Mouse (Mus musculus): Measurements from ENCODE around the gene Dcst1. TPM values are rescaled to one million over a fixed set of nuclear protein-coding genes. Genes with fewer than 3 reads are reported as not detected.

Dcst1 gene
- total RNA-seq, 2 experiments from 2014 or later, result not detected

DNA sequence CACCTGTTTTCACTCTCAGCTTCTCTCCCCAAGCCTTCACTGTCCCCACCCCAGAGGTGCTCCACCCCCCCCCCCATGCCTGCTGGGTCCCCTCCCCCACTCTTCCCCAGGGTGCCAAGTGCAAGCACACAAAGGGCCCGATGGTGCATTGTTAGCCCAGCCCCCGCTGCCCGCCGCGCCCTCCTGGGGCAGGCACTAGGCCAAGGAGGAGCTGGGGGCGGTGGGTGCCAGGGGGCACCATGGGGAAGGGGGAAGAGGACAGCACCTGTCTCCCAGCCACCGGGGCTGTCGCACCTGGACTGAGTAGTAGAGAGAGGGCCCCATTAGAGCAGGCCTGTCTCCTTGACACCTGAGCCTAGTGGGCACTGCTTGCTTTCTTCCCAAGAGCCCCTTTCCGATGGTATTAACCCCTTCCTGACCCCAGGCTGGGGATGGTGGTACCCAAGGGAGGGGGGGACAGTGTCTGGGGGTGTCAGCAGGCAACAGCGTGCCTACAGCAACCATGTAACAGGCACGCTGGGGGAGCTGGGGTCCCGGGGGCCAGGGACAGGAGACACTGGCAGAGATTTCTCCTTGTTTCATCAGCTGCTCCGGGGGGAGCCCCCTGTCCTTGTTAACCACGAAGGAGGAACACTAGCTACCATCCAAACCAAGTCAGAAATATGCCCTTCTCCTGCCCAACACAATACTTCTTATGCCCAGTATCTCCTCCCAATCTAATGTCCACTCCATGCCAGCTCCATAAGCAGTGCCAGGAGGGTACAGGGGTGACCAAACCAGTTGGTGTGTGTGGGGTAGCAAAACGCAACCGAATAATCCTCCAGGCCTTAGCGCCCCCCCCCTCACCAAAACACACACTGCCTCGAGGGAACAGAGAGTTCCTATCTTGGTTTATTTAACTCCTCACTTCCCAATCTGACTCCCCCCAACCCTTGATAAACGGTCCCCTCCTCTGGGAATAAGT, 25.9 kb upstream of the Dcst1 start:
- intact Hi-C loops (cut with DNase I), result no loop called here
- peak in 1 of 2 experiments; percentile 62 for DNase-seq (ENCODE audit: extremely low spot score in 1 of 2, low spot score in 2 of 2)

DNA sequence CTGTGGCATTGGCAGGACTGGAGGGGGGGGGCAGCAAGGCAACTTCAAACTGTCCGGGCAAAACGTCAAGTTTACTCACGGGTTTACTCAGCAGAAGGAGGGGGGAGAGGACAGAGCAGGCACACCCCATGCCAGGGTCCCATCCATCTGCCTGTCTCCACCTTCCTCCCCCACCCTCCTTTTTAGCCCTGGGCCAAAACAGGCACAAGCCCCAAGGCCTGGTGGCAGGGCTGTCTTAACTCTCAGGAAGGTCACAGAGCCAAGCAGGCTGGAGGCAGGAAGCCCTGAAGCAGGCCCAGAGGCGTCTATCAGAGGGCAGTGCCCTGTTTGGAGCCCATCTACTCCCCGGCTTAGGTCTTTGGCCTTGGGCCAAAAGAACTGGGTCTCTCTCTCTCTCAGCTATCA, 25.1 kb upstream of the Dcst1 start:
- no peak for DNase-seq (ENCODE audit: extremely low spot score in 1 of 2, low spot score in 2 of 2)
- intact Hi-C loops (cut with DNase I), result no loop called here

DNA sequence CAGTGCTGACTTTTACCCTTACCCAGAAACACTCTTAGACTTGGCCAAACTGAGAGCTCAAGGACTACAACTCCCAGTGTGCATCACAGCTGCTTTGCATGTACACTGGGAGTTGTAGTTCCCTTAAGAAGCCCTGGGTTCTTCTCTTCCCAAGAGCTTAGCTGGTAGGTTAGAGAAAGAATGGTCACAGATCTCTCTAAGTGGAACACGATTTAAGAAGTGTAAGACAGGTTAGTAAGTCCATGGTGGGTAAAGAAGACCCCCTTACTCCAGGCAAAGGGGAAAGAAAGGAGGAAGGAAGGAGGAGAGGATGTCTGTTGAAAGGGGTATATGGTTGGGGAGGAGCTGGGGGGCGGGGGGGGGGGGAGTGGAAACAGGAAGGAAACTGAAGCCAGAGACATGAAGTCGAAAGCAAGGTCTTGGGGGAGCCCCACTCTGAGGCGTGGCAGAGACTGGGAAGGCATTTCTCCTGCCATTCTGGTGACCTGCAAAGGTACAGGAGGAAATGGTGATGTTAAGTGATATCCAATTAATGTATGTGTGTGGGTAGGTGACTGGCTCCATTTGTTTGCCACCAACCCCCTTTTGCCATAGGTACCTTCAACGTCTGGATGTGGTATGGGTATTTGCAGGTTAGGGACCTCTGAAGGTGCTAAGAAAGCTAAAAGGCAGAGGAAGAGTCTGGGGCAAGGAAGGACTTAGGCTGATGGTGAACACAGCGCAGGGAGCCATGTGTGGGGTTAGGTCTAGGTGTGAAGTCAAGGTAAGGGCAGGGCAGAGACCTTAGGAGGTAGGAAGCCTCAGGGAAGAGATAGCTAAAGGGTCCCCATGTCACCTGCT, 24.1 kb upstream of the Dcst1 start:
- no peak for DNase-seq (ENCODE audit: extremely low spot score in 1 of 2, low spot score in 2 of 2)
- intact Hi-C loops (cut with DNase I), result no loop called here

DNA sequence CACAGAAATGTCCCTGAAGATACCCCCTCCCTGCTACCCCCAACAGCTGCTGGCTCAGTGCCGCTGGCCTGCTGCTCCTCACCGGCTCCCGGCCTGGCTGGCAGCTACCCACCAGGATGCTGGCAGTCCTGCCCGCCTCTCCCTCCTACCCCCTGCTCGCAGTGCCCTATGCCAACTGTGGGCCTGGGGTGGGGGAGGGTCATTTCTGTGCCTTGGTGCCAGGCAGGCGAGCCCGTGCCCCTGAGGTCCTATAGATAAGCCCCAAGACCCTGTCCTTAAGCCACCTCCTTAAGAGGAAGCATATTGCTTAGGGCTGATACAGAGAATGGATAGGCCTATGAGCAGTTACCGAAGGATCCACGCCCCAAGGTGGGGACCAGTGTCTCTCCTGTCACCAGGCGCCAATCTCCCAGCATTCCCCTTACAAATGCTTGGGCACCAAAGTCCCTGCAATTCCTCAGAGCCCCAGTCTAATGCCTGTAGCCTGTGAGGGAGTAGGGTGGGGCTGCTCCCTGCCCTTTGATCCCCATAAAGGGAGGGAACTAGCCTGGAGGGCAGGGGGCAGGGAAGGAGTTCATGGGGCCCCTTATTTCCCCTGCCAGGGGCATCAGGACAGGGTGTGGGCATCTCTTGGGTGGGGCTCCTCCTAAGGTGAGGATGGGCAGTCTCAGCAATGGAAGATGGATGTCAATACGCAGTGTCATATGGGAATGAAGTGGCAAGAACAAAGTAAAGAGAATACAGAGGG, 23.3 kb upstream of the Dcst1 start:
- intact Hi-C loops (cut with DNase I), result no loop called here
- peak in 1 of 2 experiments; percentile 74 for DNase-seq (ENCODE audit: extremely low spot score in 1 of 2, low spot score in 2 of 2)

DNA sequence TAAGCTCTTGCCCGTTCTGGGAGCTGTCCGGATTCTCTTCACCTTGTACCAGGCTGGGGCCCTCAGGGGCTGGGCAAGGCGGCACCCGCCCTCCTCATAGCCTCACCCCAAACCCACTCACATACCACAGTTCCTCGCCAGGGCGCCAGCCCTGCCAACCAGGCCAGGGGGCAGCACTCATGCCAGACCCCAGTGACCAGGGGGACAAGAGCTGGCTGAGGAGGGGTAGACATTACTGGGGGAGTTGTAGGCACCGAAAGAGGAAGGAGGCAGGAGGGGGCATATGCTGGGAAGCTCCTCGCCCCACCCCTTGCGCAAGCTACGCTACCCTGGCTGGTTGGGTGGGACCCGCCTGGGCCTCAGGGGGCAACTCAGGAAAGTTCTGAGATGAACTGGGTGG, 22.6 kb upstream of the Dcst1 start:
- no peak for DNase-seq (ENCODE audit: extremely low spot score in 1 of 2, low spot score in 2 of 2)
- intact Hi-C loops (cut with DNase I), result no loop called here

DNA sequence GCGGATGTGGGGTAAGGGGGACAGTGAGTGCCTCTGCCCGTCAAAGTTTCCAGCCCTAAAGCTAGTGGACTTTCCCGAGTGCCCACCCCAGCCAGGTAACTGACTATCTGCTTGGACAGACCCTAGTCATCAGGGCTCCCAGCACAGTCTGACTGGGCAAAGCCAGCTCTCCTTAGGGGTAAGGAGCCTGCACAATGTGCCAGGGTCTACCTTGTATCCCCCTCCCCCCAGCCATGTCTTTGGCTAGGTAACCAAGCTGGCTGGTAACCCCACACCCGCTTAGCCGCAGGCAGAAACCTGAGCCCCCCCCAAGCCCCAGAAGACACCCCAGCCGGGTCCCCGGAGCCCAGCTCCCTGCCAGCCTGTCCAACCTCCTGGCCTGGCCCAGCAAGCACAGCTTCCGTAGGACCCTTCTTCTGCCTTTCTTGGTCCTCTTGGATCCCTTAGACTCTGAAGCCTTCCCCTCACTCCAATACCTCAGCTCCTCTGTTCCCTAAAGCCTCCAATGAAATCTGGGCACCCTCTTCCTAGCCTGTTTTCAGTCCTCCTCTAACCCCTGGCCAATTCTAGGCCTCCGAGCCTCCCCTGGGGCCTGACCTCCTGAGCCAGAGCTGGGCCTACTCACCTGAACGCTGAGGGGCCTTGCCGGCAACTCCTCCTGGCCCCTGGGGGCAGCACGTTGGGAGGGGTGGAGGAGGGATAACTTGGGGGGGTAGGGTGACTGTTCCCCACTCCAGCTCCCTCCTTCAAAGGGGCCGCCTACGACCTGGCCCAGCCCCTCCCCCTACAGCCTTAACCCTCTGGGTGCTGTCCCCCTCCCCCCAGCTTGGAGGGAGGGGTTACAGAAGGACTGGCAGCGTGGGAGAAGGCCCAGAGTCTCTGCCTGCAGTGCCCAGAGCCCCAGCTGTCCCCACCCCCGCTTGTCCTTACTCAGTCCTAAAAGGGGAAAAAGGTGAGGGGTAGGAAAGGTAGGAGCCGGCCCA, 21.7 kb upstream of the Dcst1 start:
- intact Hi-C loops (cut with DNase I), result no loop called here
- no peak for DNase-seq (ENCODE audit: extremely low spot score in 1 of 2, low spot score in 2 of 2)

DNA sequence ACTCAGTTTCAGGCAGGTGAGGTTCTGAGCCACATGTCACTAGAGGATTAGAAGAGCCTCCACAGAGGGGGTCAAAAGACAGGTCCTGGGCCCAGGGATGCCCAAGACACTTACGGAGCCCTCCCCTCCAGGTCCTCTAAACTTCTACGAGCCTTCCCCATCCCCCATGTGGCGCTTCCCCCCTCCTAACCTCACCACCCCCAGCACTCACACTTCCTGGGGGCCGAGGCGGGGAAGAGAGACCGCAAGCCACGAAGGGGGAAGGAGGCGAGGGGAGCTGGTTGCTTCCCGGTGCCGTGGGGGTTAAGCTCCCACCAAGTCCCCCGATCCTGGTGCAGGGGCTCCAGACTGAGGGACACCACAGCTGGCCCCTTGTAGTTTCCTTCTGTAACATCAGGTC, 20.4 kb upstream of the Dcst1 start:
- intact Hi-C loops (cut with DNase I), result no loop called here
- DNase-seq (ENCODE audit: extremely low spot score in 1 of 2, low spot score in 2 of 2), result no peak

DNA sequence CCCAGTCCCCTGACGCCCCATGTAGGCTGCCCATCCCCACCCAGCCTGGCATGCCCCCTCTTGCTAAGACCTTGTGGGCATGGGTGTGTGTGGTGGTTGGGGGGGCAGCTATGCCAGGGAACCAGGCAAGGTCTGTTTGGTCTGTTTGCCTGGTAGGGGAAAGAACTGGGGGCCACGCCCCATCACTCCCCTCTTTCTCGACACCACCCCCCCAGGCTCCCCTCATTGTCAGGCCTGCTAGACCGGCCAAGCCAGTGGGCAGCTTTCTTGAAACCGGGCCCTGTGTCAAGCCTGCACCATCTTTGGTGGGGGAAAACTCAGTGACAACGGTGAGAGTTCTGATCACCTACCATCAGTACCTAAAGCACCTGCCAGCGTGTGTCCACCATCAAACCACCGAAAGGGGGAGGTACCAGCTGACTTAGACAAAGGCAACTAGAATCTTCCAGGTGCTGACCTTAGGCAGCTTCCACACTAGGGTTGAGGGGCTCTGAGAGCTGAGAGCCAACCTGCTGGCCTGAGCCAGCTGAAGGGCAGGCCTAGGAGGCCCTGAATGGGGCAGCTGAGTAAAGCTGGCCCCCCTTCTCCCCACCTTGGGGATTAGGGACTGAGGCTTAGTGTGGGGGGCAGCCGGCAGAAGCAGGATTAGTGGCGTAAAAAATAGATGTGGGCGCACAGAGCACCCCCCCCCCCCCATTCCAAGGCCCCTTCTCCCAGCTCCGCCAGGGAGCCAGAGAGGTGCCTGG, 19.5 kb upstream of the Dcst1 start:
- DNase-seq (ENCODE audit: extremely low spot score in 1 of 2, low spot score in 2 of 2), result no peak
- intact Hi-C loops (cut with DNase I), result no loop called here

DNA sequence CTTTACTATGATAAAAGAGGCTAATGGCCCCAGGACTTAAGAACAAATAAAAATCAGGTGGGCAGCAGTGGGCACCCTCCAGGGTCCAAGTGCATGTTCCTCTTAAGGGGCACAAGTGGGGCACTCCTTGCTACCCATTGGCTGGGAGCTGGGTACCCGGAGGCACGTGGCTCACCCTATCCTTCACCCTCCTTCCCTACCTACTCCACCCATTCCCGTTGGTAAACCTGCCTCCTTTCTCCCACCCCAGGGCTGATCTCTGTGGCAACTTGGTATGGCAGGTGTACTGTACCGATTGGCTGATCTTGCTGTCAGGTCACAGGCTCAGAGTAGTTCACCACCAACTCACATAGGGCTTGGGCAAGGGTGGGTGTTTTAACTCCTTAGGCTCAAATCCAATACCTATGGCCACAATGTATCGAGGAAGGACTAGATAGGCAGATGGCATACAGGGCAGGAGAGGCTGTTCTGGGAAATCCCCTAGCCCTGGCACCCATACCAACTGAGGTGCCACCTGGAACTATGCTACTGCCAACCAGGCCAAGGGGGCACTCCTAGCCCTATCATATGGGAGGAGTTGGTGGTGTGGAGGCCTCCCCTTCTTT, 18.7 kb upstream of the Dcst1 start:
- DNase-seq (ENCODE audit: extremely low spot score in 1 of 2, low spot score in 2 of 2), result no peak
- intact Hi-C loops (cut with DNase I), result no loop called here

DNA sequence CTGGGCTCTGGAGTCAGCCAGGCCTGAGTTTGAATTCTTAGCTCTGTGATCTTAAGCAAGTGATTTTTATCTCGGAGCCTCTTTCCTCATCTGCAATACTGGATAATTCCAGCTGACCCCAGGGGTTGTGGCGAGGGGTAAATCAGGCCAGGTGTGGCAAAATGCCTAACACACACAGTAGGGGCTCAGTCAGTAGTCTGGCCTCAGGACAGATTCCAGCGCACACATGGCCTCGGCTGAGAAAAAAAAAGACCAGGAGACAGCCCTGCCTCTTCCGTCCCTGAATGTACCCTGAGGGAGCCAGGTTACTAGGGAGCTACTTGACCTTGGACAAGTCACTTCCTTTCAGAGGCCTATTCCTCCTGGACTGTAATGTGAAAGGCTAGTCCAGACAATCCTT, 17.9 kb upstream of the Dcst1 start:
- intact Hi-C loops (cut with DNase I), result no loop called here

DNA sequence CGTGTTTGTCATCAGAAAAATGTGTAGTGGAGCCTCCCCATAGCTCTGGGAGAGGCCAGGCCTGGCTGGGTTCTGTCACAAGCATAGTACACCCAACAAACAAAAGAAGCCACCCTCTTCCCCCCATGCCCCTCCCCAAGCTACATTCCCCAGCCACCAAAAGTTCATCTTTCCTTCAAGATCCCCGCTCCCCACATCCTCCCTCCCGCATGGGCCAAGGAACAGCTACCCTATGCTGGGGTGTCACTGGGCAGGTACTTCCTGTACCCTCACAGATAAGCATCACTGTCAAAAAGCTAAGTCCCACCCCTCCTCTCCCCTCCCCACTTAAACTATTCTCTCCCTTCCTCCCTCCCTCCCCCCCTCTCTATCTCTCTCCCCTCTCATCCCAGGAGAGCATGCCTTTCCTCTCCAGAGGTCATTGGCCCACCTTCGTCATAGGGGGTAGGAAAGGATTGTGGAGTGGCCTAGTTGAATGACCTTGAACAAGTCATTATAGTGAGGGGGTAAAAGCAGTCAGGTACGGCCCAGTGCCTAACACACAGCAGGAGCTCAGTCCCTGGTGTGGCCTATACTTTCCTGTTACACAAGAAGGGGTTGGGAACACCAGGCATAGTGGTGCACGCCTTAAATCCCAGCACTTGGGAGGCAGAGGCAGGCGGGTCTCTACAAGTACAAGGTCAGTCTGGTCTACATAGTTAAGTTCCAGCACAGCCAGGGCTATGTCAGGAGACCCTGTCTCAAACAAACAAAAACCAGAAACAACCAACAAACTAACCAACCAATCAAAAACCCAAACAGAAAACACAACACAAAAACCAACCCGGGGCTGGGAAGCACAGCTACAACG, 17.2 kb upstream of the Dcst1 start:
- no peak for DNase-seq (ENCODE audit: extremely low spot score in 1 of 2, low spot score in 2 of 2)
- intact Hi-C loops (cut with DNase I), result no loop called here

More for the DNA sequence above, 17.9 kb upstream of the Dcst1 start:
- DNase-seq (ENCODE audit: extremely low spot score in 1 of 2, low spot score in 2 of 2), result no peak

DNA sequence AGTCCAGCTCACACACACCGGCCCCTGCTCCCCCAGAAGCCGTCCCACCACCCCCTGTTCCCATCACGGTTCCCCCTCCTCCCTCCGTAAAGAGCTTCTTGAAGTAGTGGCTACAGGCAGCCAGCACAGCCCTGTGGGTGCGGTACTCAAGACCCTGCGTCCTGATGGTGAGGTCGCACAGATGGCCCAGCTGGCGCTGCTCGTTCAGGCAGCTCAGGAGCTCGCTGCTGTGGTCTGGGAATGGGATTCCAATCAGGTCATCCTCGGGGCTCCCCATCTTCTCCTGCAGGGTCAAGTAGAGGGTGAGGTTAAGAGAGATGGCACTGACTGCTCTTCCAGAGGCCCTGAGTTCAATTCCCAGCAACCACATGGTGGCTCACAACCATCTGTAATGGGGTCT, 16.2 kb upstream of the Dcst1 start:
- intact Hi-C loops (cut with DNase I), result no loop called here
- DNase-seq (ENCODE audit: extremely low spot score in 1 of 2, low spot score in 2 of 2), result no peak

DNA sequence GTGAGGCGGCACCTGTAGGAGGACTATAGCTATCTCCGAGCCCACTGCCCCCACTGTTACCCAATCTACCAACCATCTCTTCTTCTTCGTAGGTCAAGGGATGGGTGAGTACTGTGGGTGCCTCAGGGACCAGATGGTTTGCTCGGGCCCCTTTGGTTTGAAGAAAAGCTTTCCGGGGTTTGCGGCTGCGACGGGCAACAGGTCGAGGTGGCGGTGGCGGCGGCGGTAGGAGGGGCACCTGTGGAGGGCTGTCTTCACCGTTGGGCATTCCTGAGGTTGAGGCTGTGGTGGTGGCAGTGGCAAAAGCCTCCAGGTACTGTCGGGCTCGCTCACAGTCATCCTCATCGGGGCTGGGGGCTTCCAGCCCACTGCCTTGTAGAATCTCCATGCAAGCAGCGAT, 15.7 kb upstream of the Dcst1 start:
- intact Hi-C loops (cut with DNase I), result no loop called here
- DNase-seq (ENCODE audit: extremely low spot score in 1 of 2, low spot score in 2 of 2), result no peak

DNA sequence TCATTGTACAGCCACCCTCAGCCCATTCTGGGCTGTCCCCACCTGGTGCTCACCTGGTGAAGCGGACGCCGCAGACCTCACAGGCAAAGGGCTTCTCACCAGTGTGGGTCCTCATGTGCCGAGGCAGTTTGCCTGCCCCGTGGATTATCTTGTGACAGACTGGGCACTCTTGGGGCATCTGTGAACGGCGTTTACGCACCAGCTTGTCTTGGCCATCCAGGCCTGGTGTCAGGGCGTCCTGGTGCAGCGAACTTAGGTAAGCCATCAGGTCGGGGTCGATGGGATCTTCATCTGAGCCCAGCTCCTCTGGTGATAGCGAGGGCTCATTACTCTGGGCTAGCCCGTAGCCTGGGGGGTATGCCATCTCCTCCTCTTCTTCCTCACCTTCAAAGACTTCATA, 15.2 kb upstream of the Dcst1 start:
- no peak for DNase-seq (ENCODE audit: extremely low spot score in 1 of 2, low spot score in 2 of 2)
- intact Hi-C loops (cut with DNase I), result no loop called here

DNA sequence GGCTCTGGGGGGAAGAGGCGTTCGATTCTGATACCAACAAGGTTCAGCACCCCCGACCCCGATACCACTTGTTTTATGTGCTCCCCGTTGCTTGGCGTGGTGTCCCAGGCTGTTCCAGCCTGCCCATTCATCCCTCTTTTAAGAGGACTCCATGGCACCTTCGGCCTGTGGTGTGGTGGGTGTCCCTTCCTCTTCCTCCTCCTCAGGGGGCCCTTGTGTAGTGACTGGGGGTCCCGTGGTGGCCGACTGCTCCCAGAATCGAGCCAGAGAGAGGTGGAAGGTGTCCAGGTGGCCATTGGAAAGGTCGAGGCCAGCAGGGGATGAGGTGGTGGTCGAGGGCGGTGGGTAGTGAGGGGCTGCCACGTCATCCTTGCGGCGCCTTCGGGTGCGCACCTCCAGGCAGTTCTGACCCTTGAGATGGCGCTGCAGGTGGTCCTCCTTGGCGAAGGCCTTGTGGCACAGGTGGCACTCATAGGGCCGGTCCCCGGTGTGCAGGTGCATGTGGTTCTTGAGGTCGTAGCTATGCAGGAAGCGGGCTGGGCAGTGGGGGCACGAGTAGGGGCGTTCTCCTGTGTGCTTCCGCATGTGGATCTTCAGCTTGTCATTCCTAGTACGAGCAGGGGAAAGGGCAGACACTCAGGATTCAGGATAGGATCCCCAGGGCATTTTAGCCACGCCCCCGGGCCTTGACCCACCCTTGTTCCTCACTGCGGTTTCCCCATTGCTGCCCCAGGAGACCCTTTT, 14.5 kb upstream of the Dcst1 start:
- intact Hi-C loops (cut with DNase I), result no loop called here

More for the DNA sequence above, 14.5 kb upstream of the Dcst1 start:
- peak in 1 of 2 experiments; percentile 41 for DNase-seq (ENCODE audit: extremely low spot score in 1 of 2, low spot score in 2 of 2)

Data from left cerebral cortex, postnatal 10 days (tissue).